Mouse (Mus musculus) kidney, adult 2 months (tissue): ENCODE measurements around the gene Slc2a1. TPM values are rescaled to one million over a fixed set of nuclear protein-coding genes. Genes with fewer than 3 reads are reported as not detected.

ENCODE experiments used
- DNase-seq: peaks from one replicate; pipeline ENCODE4 v3.0.0; 2021
- H3K27ac ChIP-seq: fragments of 200-500 bp; 2 replicates; pipeline ENCODE4 v1.5.1; 2012; ENCODE audit warnings: low read depth, low read length, control low read depth, inconsistent platforms; ENCODE audit not compliant: insufficient read depth
- H3K27me3 ChIP-seq: fragments of 200-500 bp; replicated peaks from 2 replicates; pipeline ENCODE4 v1.6.1; 2012; ENCODE audit warnings: mild to moderate bottlenecking, moderate library complexity, low read length, inconsistent platforms; ENCODE audit not compliant: control insufficient read depth, insufficient read depth
- H3K36me3 ChIP-seq: fragments of 200-500 bp; 2 replicates; pipeline ENCODE4 v1.6.1; 2012; ENCODE audit warnings: mild to moderate bottlenecking, moderate library complexity, low read length, inconsistent platforms; ENCODE audit not compliant: control insufficient read depth, insufficient read depth
- H3K4me1 ChIP-seq: fragments of 200-500 bp; 2 replicates; pipeline ENCODE4 v1.6.1; 2011; ENCODE audit warnings: low read length; ENCODE audit not compliant: control insufficient read depth, insufficient read depth
- H3K4me3 ChIP-seq: fragments of 200-500 bp; 2 replicates; pipeline ENCODE4 v1.5.1; 2011; ENCODE audit warnings: mild to moderate bottlenecking, low read depth, low read length, control low read depth; ENCODE audit not compliant: insufficient read depth
- CTCF ChIP-seq: fragments of 200-500 bp; conservative IDR thresholded peaks from 2 replicates; pipeline ENCODE4 v1.5.1; 2011; ENCODE audit warnings: low read depth, mild to moderate bottlenecking, control low read depth, low read length, moderate library complexity, mixed read lengths; ENCODE audit not compliant: insufficient read depth, insufficient read length
- POLR2A ChIP-seq: fragments of 200-500 bp; IDR thresholded peaks from one replicate; pipeline ENCODE4 v1.6.1; 2011; ENCODE audit warnings: low read depth, low read length, control low read depth
- WGBS: fragments of 180-500 bp; shearing (Covaris S2); methylation state at CpG from one replicate; pipeline ENCODE4 v1.1.7; 2018; 5-methylcytosine and 5-hydroxymethylcytosine counted together
- polyA plus RNA-seq: library from polyadenylated mRNA; depleted of rRNA; stranded (reverse); fragments of >200 nt; gene quantifications from 2 replicates; pipeline ENCODE4 v1.2.3, GENCODE M21; 2012

Slc2a1 gene
- polyA plus RNA-seq, 1 experiment: 78.4 TPM

GRCm38 (mm10) chr4:119109640-119110039 is 1.1 kb downstream of the Slc2a1 start:
- 20% methylated on average over 11 of the region's 11 CpGs for WGBS
- Histone ChIP-seq H3K27me3 (no peaks in the 10 kb centered on the region), H3K36me3 (no peaks in the 10 kb centered on the region), H3K4me1 (peaks cover 10% of the 10 kb centered on the region; the same call in 1 of the 2 replicates), H3K4me3 (peak overlapping the region; percentile 92), H3K27ac (peak overlapping the region; percentile 30)
- TF ChIP-seq CTCF (no peak), POLR2A (no peak)
- no peak for DNase-seq

- no peak for DNase-seq
- H3K4me1 ChIP-seq: peaks cover 16% of the 10 kb centered on the region; the same call in 1 of the 2 replicates
- 51% methylated on average over 5 of the region's 5 CpGs for WGBS
- H3K27ac ChIP-seq: no peak overlapping the region
- no peaks in the 10 kb centered on the region for H3K27me3 ChIP-seq
- H3K4me3 ChIP-seq: no peak overlapping the region
- no peak for TF ChIP-seq CTCF
- H3K36me3 ChIP-seq: no peaks in the 10 kb centered on the region
These were observed 2.0 kb downstream of the Slc2a1 start for GRCm38 (mm10) chr4:119110512-119110911.

GRCm38 (mm10) chr4:119111410-119111809 is 2.9 kb downstream of the Slc2a1 start:
- TF ChIP-seq CTCF (no peak), POLR2A (no peak)
- H3K27me3 ChIP-seq: no peaks in the 10 kb centered on the region
- 49% methylated on average over 5 of the region's 5 CpGs for WGBS
- peak; percentile 40 for DNase-seq
- H3K4me3 ChIP-seq: no peak overlapping the region
- peaks cover 20% of the 10 kb centered on the region; the same call in 1 of the 2 replicates for H3K4me1 ChIP-seq
- H3K27ac ChIP-seq: no peak overlapping the region
- H3K36me3 ChIP-seq: no peaks in the 10 kb centered on the region

- Histone ChIP-seq H3K27me3 (no peaks in the 10 kb centered on the region), H3K4me3 (no peak overlapping the region), H3K4me1 (peaks cover 25% of the 10 kb centered on the region; the same call in 1 of the 2 replicates), H3K27ac (no peak overlapping the region), H3K36me3 (no peaks in the 10 kb centered on the region)
- DNase-seq: no peak
- whole genome bisulfite sequencing: 58% methylated on average over 2 of the region's 2 CpGs
- no peak for TF ChIP-seq POLR2A
- no peak for TF ChIP-seq CTCF
These were observed 3.9 kb downstream of the Slc2a1 start for GRCm38 (mm10) chr4:119112256-119112885.

- TF ChIP-seq CTCF (no peak), POLR2A (no peak)
- Histone ChIP-seq H3K4me1 (peaks cover 31% of the 10 kb centered on the region; the same call in 1 of the 2 replicates), H3K36me3 (no peaks in the 10 kb centered on the region), H3K27me3 (no peaks in the 10 kb centered on the region), H3K27ac (peak overlapping the region; percentile 78), H3K4me3 (no peak overlapping the region)
- WGBS: 25% methylated on average over 6 of the region's 6 CpGs
- DNase-seq: peak; percentile 53
These were observed 7.1 kb downstream of the Slc2a1 start for GRCm38 (mm10) chr4:119115611-119116070.

- no peaks in the 10 kb centered on the region for H3K36me3 ChIP-seq
- H3K27me3 ChIP-seq: no peaks in the 10 kb centered on the region
- H3K4me1 ChIP-seq: peaks cover 34% of the 10 kb centered on the region; the same call in 1 of the 2 replicates
- no peak for DNase-seq
- TF ChIP-seq POLR2A (no peak), CTCF (no peak; the same call in 1 of the 2 replicates)
- H3K27ac ChIP-seq: peak overlapping the region; percentile 78
- H3K4me3 ChIP-seq: no peak overlapping the region
- 87% methylated on average over 1 of the region's 1 CpGs for WGBS
These were observed 7.8 kb downstream of the Slc2a1 start for GRCm38 (mm10) chr4:119116336-119116735.

- Histone ChIP-seq H3K4me1 (peaks cover 27% of the 10 kb centered on the region; the same call in 1 of the 2 replicates), H3K36me3 (no peaks in the 10 kb centered on the region), H3K4me3 (no peak overlapping the region), H3K27ac (peak overlapping the region; percentile 82), H3K27me3 (no peaks in the 10 kb centered on the region)
- peak; percentile 75 for DNase-seq
- 61% methylated on average over 5 of the region's 5 CpGs for WGBS
- TF ChIP-seq CTCF: no peak
- no peak for TF ChIP-seq POLR2A
These were observed 9.1 kb downstream of the Slc2a1 start for GRCm38 (mm10) chr4:119117571-119117970.
